ENCODE assay signal across 23 mouse cellular contexts in the genomic region with DNA sequence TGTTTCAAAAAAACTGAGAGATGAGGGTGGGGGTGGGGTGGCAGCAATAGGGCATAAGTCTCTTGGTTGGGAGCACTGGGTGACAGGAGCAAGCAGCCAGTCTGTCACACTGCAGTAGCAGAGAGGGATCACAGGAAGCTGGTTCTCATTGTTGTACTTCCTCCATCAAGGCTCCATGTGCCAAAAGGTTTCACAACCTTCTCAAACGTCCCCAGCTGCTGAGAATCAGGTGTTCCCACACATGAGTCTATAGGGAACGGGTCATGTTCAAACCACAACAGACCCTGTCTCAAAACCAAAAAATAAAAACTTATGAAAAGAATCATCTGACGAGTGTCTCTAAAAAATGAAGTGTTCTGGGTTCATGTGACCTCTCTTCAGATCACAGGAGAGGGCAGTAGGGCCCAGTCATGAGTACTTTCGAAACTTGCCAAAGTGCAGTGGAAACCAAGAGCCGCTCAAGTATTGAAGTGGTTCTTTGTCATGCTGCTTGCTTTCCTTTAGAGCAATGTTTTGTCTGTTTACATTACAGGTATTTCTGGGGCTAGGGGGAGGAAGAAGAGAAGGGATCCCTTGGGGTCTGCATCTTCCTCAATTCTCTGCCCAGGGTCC. TPM values are rescaled to one million over a fixed set of nuclear protein-coding genes. Genes with fewer than 3 reads are reported as not detected.
A peak's percentile ranks its signal among the peaks of the same experiment; 100 is the strongest.
DNase-seq lines count a peak whose midpoint lies in the region; ATAC-seq lines count a peak whose summit lies in the region.
"Had no signal": no experiment of that assay in that cellular context is flagged by ENCODE, and none has a peak within 500 bp of the region (broad histone marks: within the 10 kb centered on the region; RNA-seq: fewer than 3 reads in every experiment).

No protein-coding gene starts in this region.

- H3K27me3 ChIP-seq in limb, embryonic 10.5 days (ENCODE audit: low read depth, poor library complexity, severe bottlenecking): no peaks in the 10 kb centered on the region
- H3K27me3 ChIP-seq: embryonic facial prominence, embryonic 12.5 days; heart, embryonic 12.5 days; liver, embryonic 12.5 days; midbrain, embryonic 13.5 days; neural tube, embryonic 13.5 days had no signal

- peak; percentile 92 for DNase-seq in heart, adult 11 months
- DNase-seq in heart, postnatal 4 days: no peak
- peak; percentile 50 for DNase-seq in 416B (ENCODE audit: low read depth)
- no peak for DNase-seq in limb, embryonic 10.5 days (ENCODE audit: low spot score)
- no peak for DNase-seq in ovary, postnatal 14 days (ENCODE audit: low spot score)
- DNase-seq: cerebellum, adult 8-10 months; gastrocnemius, postnatal 36 days; heart, postnatal 14 days; kidney, adult 8-10 months; kidney, postnatal 25 days; right cerebral cortex, postnatal 4 days had no signal

- H3K27ac ChIP-seq in limb, embryonic 10.5 days: no peak overlapping the region
- H3K27ac ChIP-seq: embryonic facial prominence, embryonic 12.5 days; hindbrain, embryonic 14.5 days; liver, embryonic 12.5 days; midbrain, embryonic 13.5 days; neural tube, embryonic 13.5 days; stomach, postnatal 0 days had no signal

- H3K9me3 ChIP-seq in limb, embryonic 10.5 days (replicated peaks): no peaks in the 10 kb centered on the region
- H3K9me3 ChIP-seq: embryonic facial prominence, embryonic 12.5 days; heart, embryonic 12.5 days; liver, embryonic 12.5 days had no signal

- ATAC-seq in hematopoietic stem cell, adult 5-6 weeks (replicated peaks in 1 of 2; ENCODE audit: insufficient read depth in 1 of 2, low FRiP score in 2 of 2, low TSS enrichment in 1 of 2, low read depth in 1 of 2, poor library complexity in 2 of 2, severe bottlenecking in 2 of 2): peak; percentile 62 to 71; a peak in 3 of 4 replicates
- ATAC-seq in megakaryocyte, adult 5-6 weeks (ENCODE audit: poor library complexity, severe bottlenecking): peak; percentile 79
- ATAC-seq: forebrain, embryonic 14.5 days; liver, embryonic 12.5 days; midbrain, embryonic 13.5 days had no signal

- 82% methylated on average over 5 of the region's 5 CpGs for WGBS in limb, embryonic 10.5 days

- H3K4me3 ChIP-seq in limb, embryonic 10.5 days: no peak overlapping the region
- H3K4me3 ChIP-seq: embryonic facial prominence, embryonic 12.5 days; erythroblast, embryonic 14.5 days; heart, embryonic 12.5 days; liver, embryonic 12.5 days; midbrain, embryonic 13.5 days; neural tube, embryonic 13.5 days had no signal

- no peaks in the 10 kb centered on the region for H3K36me3 ChIP-seq in limb, embryonic 10.5 days
- H3K36me3 ChIP-seq: embryonic facial prominence, embryonic 12.5 days; heart, embryonic 12.5 days; liver, embryonic 12.5 days; midbrain, embryonic 13.5 days; neural tube, embryonic 13.5 days had no signal

- H3K4me1 ChIP-seq in limb, embryonic 10.5 days: no peaks in the 10 kb centered on the region
- H3K4me1 ChIP-seq: embryonic facial prominence, embryonic 12.5 days; heart, embryonic 12.5 days; liver, embryonic 12.5 days; midbrain, embryonic 13.5 days; neural tube, embryonic 13.5 days had no signal

RNA-seq across cellular contexts. Expression of a gene that starts 14.6 kb away (rescaled TPM):
- not detected for total RNA-seq in heart, postnatal 4 days (2021)
- total RNA-seq in hematopoietic stem cell, adult 5-6 weeks (2017): 2.4 and 3.1 TPM in 2 replicates
- total RNA-seq in megakaryocyte, adult 5-6 weeks (2015): 0.27 TPM in 1 of 2 replicates, not detected in the other
- total RNA-seq in megakaryocyte, adult 5-6 weeks (2017): not detected in 2 replicates
- polyA plus RNA-seq in limb, embryonic 10.5 days (2016; fragmentation: Nextera tagmentation; extraction: Ambion mirVana): 0.11 TPM in 1 of 2 replicates, not detected in the other
- total RNA-seq: gastrocnemius, postnatal 36 days; MEL had no signal
- polyA plus RNA-seq: erythroblast, embryonic 14.5 days; forebrain, embryonic 14.5 days; midbrain, embryonic 13.5 days had no signal

RNA-seq across cellular contexts. Expression of a gene that starts 25.5 kb away (rescaled TPM):
- 100 to 1,000 TPM; 182 to 189 TPM for total RNA-seq in heart, postnatal 4 days (2021)
- 169 and 188 TPM in 2 replicates for total RNA-seq in hematopoietic stem cell, adult 5-6 weeks (2017)
- 434 and 449 TPM in 2 replicates for total RNA-seq in megakaryocyte, adult 5-6 weeks (2015)
- total RNA-seq in megakaryocyte, adult 5-6 weeks (2017): 184 and 195 TPM in 2 replicates
- polyA plus RNA-seq in limb, embryonic 10.5 days (2016; fragmentation: Nextera tagmentation; extraction: Ambion mirVana): 399 and 437 TPM in 2 replicates

Comparison
In these comparisons a context has a peak if more than half of its experiments do, and no peak if none do; other contexts are left out.
1. DNase-seq: peak in heart, adult 11 months (single experiment) and 416B (single experiment); none in heart, postnatal 4 days (single experiment), limb, embryonic 10.5 days (single experiment) and ovary, postnatal 14 days (single experiment).